Mouse (Mus musculus) kidney, embryonic 14.5 days (tissue): ENCODE measurements around the gene Mnt. TPM values are rescaled to one million over a fixed set of nuclear protein-coding genes. Genes with fewer than 3 reads are reported as not detected.

Experiments
- ATAC-seq: fragments of 200-750 bp; cut with Nextera tagmentation; 2 replicates; pipeline ENCODE4 v1.8.0; 2017; ENCODE audit warnings: moderate number of reproducible peaks, mild to moderate bottlenecking, moderate TSS enrichment, moderate library complexity; ENCODE audit not compliant: low FRiP score, low TSS enrichment
- H3K27ac ChIP-seq: fragments of 300-500 bp; sonication (generic); 2 replicates; pipeline ENCODE4 v1.5.1; 2014; ENCODE audit warnings: low read depth, mild to moderate bottlenecking, low read length, moderate library complexity, mixed read lengths
- H3K27me3 ChIP-seq: fragments of 300-500 bp; sonication (generic); 2 replicates; pipeline ENCODE4 v1.6.1; 2014; ENCODE audit warnings: mild to moderate bottlenecking, low read length; ENCODE audit not compliant: control insufficient read depth, insufficient read depth
- H3K36me3 ChIP-seq: fragments of 300-500 bp; sonication (generic); 2 replicates; pipeline ENCODE4 v1.6.1; 2014; ENCODE audit warnings: low read length, mixed read lengths; ENCODE audit not compliant: control insufficient read depth, insufficient read depth
- H3K4me1 ChIP-seq: fragments of 300-500 bp; sonication (generic); 2 replicates; pipeline ENCODE4 v1.6.1; 2014; ENCODE audit warnings: low read length, mixed read lengths; ENCODE audit not compliant: control insufficient read depth, insufficient read depth
- H3K4me2 ChIP-seq: fragments of 300-500 bp; sonication (generic); replicated peaks from 2 replicates; pipeline ENCODE4 v1.6.1; 2014; ENCODE audit warnings: low read depth, mild to moderate bottlenecking, low read length
- H3K4me3 ChIP-seq: fragments of 300-500 bp; sonication (generic); 2 replicates; pipeline ENCODE4 v1.5.1; 2014; ENCODE audit warnings: mild to moderate bottlenecking, low read length
- H3K9ac ChIP-seq: fragments of 300-500 bp; sonication (generic); 2 replicates; pipeline ENCODE4 v1.6.1; 2014; ENCODE audit warnings: low read depth, mild to moderate bottlenecking, low read length, moderate library complexity
- H3K9me3 ChIP-seq: fragments of 300-500 bp; sonication (generic); 2 replicates; pipeline ENCODE4 v1.6.1; 2016; ENCODE audit warnings: low read length; ENCODE audit not compliant: control insufficient read depth
- WGBS: fragments of 180-500 bp; shearing (Covaris S2); extraction: QIAGEN DNeasy Blood & Tissue Kit; methylation state at CpG from one replicate; pipeline ENCODE4 v1.1.7; 2014; 5-methylcytosine and 5-hydroxymethylcytosine counted together
- polyA plus RNA-seq: library from polyadenylated mRNA; unstranded; fragments of >200 nt; fragmentation: Nextera tagmentation; extraction: Ambion mirVana; gene quantifications from 2 replicates; pipeline ENCODE4 v1.2.1, GENCODE M21; 2014

Gene Mnt
- polyA plus RNA-seq, 1 experiment from 2014 or later, result 6.6 TPM

DNA sequence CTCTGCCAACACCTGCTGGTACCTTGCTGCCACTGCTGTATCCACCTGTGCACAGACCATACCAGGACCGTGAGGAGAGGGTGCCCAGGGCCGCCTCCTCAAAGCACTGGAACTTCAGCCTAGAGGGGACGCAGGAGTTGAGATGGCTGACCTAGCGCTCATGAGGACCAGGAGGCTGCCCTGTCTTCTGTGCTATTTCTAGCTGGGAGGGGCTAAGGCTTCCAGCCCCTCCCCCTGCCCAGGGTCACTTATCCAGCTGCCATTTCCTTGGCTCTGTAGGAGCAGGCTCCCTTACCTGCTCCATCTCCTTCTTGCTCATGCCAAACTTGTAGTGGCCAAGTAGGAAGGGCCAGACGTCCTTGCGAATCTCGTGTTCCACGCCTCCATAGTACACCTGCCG is 27.0 kb downstream of the Mnt start:
- H3K9me3 ChIP-seq, result no peaks in the 10 kb centered on the region

DNA sequence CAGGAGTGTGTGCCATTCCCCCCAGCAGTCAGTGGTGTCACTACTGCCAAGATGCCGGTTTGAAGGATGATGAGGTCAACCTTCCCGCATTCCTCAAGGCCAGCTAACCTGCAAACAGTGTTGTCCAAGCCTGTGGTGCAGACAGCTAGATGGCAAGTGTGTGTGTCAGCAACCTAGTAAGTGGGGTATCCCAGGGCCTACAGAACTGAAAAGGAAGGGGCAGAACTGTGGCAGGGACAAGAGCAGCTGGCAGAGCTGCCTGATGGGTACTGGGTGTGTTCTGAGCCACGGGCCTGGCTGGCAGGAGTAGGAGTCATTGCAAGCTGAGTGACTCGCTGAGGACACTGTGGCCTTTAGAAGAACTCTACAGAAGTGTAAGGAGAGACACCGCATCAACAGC is 31.4 kb downstream of the Mnt start:
- Histone ChIP-seq H3K4me1 (no peaks in the 10 kb centered on the region), H3K9me3 (no peaks in the 10 kb centered on the region), H3K36me3 (no peaks in the 10 kb centered on the region), H3K4me2 (no peak overlapping the region), H3K27ac (no peak overlapping the region), H3K4me3 (no peak overlapping the region), H3K27me3 (no peaks in the 10 kb centered on the region), H3K9ac (no peak overlapping the region)
- 79% methylated on average over 5 of the region's 5 CpGs for WGBS
- no peak for ATAC-seq

More for the DNA sequence above, 27.0 kb downstream of the Mnt start:
- WGBS, result 86% methylated on average over 9 of the region's 9 CpGs
- Histone ChIP-seq H3K4me1 (no peaks in the 10 kb centered on the region), H3K4me2 (no peak overlapping the region), H3K4me3 (no peak overlapping the region), H3K27me3 (no peaks in the 10 kb centered on the region), H3K36me3 (no peaks in the 10 kb centered on the region), H3K27ac (no peak overlapping the region), H3K9ac (no peak overlapping the region)
- no peak for ATAC-seq

DNA sequence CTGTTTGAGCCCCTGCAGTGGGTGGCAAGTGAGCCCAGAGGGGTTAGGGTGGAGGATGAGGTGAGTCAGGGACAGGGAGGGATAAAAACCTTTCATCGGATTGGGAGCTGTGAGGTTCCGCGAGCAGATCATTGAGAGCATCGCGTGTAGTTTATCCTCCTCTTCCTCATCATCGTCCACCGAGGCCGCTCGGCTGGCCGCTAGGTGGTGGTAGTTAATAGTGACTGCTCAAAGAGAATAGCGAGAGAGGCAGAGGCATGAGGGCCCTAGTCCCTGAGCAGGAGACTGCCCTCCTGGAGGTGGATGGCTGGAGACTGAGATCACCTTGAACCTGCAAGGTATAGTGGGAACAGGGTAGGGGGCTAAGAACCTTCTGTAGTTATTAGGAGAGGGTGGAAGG is 32.8 kb downstream of the Mnt start:
- Histone ChIP-seq H3K4me2 (no peak overlapping the region), H3K9me3 (no peaks in the 10 kb centered on the region), H3K4me3 (no peak overlapping the region), H3K27ac (no peak overlapping the region), H3K9ac (no peak overlapping the region), H3K27me3 (no peaks in the 10 kb centered on the region), H3K4me1 (no peaks in the 10 kb centered on the region), H3K36me3 (no peaks in the 10 kb centered on the region)
- no peak for ATAC-seq
- WGBS, result 25% methylated on average over 11 of the region's 11 CpGs

DNA sequence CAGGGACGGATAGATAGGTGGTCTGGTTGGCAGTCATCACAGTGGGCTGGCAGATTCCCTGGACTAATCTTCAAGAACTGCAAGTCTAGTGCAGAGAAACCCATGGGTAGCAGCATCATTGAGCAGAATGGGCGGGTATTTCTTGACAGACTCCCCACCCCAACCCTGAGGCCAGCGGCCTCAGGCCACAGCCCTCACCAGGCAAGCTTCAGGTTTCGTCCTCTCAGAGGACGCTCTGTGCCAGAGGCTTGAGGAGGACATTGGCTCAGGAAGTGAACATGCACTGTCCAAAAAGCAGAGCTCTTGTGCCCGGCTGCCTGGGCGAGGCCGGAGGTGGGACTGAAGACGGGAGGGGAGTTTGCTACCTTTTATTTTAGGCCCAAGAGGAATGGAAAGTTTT is 33.7 kb downstream of the Mnt start:
- H3K4me1 ChIP-seq, result no peaks in the 10 kb centered on the region
- no peaks in the 10 kb centered on the region for H3K27me3 ChIP-seq
- no peak overlapping the region for H3K27ac ChIP-seq
- no peak overlapping the region for H3K9ac ChIP-seq
- 70% methylated on average over 9 of the region's 9 CpGs for WGBS
- H3K36me3 ChIP-seq, result no peaks in the 10 kb centered on the region
- ATAC-seq, result no peak
- no peak overlapping the region for H3K4me2 ChIP-seq
- no peak overlapping the region for H3K4me3 ChIP-seq
- H3K9me3 ChIP-seq, result no peaks in the 10 kb centered on the region

DNA sequence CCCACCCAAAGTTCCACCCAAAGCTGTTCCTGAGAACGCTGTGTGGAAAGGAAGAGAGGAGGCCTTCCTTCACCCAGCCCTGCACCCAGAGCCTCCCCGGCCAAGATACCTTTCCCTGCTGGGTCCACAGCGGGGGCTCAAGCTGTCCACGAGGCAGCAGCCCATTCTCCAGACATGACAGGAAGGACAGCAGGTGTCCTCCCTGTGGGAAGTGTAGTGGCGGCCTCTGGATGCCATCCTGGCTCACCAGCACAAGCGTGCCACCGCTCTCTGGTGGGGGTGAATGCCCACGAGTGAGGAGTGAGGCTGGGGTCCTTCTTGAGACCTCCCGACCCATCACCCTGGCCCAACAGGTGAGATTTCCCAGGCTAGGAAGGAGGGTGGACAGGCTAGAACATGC is 34.5 kb downstream of the Mnt start:
- Histone ChIP-seq H3K4me2 (no peak overlapping the region), H3K4me1 (no peaks in the 10 kb centered on the region), H3K9me3 (no peaks in the 10 kb centered on the region), H3K27ac (no peak overlapping the region), H3K9ac (no peak overlapping the region), H3K36me3 (no peaks in the 10 kb centered on the region), H3K4me3 (no peak overlapping the region), H3K27me3 (no peaks in the 10 kb centered on the region)
- WGBS, result 83% methylated on average over 9 of the region's 9 CpGs
- ATAC-seq, result no peak

DNA sequence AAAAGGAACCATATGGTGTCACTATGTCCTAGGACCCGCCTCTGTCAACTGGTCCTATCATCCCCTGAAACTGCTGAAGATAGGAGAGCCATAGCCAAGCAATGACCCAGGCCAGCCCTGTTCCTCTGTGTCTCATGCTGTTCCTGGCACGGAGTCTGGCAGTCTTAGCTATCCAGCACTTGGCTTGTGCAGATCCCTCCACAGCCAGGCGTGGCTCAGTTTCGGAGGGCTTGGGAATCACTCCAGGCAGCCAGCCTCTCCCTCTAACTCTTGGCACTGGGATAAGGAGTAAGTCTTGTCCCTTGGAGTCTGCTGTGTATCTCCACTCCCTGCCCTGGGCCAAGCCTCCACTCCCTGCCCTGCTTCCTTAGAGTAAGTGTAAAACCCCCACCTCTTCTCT is 35.9 kb downstream of the Mnt start:
- ATAC-seq, result no peak
- Histone ChIP-seq H3K4me1 (0 out of 2 replicates have a peak, but pooled peaks cover 4% of the 10 kb centered on the region), H3K4me2 (no peak overlapping the region), H3K27ac (no peak overlapping the region), H3K9me3 (no peaks in the 10 kb centered on the region), H3K9ac (no peak overlapping the region), H3K36me3 (no peaks in the 10 kb centered on the region), H3K27me3 (no peaks in the 10 kb centered on the region), H3K4me3 (no peak overlapping the region)
- WGBS, result 83% methylated on average over 4 of the region's 4 CpGs

DNA sequence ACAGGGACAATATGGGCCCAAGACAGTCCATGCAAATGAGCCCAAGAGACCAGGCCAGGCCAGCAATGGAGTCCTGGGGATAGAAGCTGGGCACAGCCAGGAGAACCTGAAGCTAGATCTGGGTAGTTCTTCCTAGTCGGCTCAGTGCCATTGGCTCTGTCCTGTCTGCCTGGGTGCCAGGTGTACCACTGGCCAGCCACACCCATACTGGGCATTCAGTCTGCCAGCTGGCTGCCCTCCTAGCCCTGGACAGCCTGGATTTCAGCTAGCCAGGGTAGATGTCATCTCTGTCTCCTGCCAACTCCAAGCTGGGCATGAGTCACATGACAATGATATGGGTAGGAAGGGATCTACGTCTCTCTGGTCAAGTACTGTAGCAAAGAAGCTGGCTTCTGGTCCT is 36.5 kb downstream of the Mnt start:
- no peak overlapping the region for H3K27ac ChIP-seq
- no peak overlapping the region for H3K4me2 ChIP-seq
- H3K4me1 ChIP-seq, result 0 out of 2 replicates have a peak, but pooled peaks cover 4% of the 10 kb centered on the region
- no peaks in the 10 kb centered on the region for H3K9me3 ChIP-seq
- 87% methylated on average over 2 of the region's 2 CpGs for WGBS
- H3K9ac ChIP-seq, result no peak overlapping the region
- ATAC-seq, result no peak
- no peak overlapping the region for H3K4me3 ChIP-seq
- no peaks in the 10 kb centered on the region for H3K27me3 ChIP-seq
- no peaks in the 10 kb centered on the region for H3K36me3 ChIP-seq

DNA sequence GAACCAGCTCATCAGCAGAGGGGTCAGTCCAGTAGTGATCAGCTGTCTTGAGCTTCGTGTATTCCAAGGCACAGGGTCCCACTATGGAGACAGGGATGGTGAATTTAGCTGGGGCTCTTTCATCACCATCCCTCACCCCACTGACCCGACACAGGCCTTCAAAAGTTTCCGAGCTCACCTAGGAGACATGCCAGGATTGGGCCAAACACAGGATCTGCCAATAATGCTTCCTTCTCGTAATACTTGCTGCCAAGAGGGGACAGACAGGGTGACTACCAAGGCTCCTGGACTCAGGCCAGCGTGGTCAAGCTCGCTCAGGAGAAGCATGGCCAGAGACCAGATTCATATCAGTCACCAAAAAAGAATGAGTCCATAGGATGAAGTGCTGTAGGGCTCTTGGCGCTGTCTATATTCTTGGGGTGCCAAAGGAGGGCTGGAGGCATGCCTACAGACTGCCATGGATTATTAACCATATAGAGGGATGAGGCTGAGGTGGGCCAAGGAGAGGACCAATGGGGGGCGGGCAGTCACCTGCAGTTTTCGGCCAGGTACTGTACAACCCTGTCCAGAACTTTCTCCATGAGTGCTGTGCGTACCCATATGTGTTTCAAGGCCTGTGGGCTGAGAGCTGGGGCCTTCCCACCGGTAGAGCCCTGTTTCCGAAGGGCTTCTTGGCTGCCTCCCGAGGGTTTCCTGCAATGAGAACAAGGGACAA is 37.5 kb downstream of the Mnt start:
- Histone ChIP-seq H3K4me2 (no peak overlapping the region), H3K4me3 (no peak overlapping the region), H3K36me3 (no peaks in the 10 kb centered on the region), H3K27ac (no peak overlapping the region), H3K9ac (no peak overlapping the region), H3K4me1 (0 out of 2 replicates have a peak, but pooled peaks cover 4% of the 10 kb centered on the region), H3K9me3 (no peaks in the 10 kb centered on the region), H3K27me3 (no peaks in the 10 kb centered on the region)
- no peak for ATAC-seq
- WGBS, result 89% methylated on average over 13 of the region's 13 CpGs

DNA sequence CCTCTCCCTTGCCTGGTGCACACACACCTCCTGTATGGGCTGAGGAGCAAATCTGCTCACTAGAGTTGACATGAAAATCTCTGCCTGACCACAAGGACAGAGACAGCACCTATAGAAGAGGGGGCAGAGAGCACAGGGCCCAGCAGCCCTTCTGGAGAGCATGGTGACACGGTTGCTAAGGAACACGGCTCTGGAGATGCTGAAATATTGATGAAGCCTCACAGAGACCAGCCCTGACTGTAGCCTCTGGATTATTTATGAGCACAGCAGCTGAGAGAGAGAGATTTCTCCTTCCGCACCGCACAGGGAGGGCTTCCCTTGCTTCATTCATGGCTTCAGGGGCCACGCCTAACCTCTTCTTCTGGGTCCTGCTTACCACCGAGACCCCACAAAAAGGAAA is 38.9 kb downstream of the Mnt start:
- Histone ChIP-seq H3K27ac (no peak overlapping the region), H3K4me2 (no peak overlapping the region), H3K9ac (no peak overlapping the region), H3K27me3 (no peaks in the 10 kb centered on the region), H3K4me1 (peaks cover 6% of the 10 kb centered on the region; the same call in 1 of the 2 replicates), H3K36me3 (no peaks in the 10 kb centered on the region), H3K4me3 (no peak overlapping the region), H3K9me3 (no peaks in the 10 kb centered on the region)
- 75% methylated on average over 6 of the region's 6 CpGs for WGBS
- no peak for ATAC-seq
